Mouse (Mus musculus): ENCODE data around the gene Pus3. TPM values are rescaled to one million over a fixed set of nuclear protein-coding genes. Genes with fewer than 3 reads are reported as not detected.

Pus3 gene
- polyA plus RNA-seq, 1 experiment, result 9.0 TPM

DNA sequence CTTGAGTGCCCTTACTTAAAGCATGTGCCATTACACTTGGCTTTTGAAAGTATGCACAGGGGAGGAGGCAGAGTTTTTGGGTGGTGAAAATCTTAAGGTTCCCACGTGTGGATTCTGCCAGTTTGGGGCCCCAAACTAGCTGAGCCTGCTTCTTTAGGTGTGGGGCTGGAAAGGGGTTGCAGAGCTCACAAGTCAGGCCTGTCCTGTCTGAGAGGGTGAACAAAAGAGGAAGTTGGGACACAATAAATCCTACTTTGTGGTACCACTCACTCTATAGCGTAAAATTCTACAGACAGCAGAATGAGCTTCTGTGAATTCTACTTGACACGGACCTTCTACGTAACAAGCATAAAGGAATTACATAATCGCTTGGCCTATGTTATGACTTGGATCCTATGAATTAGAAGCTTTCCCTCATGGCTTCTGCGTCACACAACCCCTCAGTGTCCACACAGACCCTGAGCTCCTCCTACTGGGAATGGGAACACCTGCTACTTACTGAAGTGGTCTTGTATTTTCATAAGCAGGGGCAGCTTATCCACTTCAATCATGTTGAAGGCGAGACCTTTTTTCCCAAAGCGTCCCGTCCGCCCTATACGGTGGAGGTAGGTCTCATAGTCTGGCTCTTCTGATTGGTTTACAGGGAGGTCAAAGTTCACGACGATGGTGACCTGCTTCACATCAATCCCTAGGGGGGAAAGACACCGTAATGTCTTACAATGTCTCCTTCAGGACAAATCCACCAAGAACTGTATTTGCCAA is 15.1 kb upstream of the Pus3 start:
- 0 out of 2 replicates have a peak, but pooled peaks cover 3% of the 10 kb centered on the region for H3K4me1 ChIP-seq (ENCODE audit: control insufficient read depth, insufficient read depth, low read length)
- no peak overlapping the region for H3K27ac ChIP-seq (ENCODE audit: insufficient read depth, low read depth, low read length)
- no peak overlapping the region for H3K4me3 ChIP-seq (ENCODE audit: insufficient read depth, low read length)
- no peak for TF ChIP-seq CTCF (IDR thresholded peaks at IDR 0.05; ENCODE audit: low read depth, low read length)
- no peak for TF ChIP-seq POLR2A (IDR thresholded peaks at IDR 0.05; ENCODE audit: borderline replicate concordance, low read depth, low read length)

- no peak overlapping the region for H3K27ac ChIP-seq (ENCODE audit: insufficient read depth, low read depth, low read length)
- H3K4me1 ChIP-seq (ENCODE audit: control insufficient read depth, insufficient read depth, low read length), result 0 out of 2 replicates have a peak, but pooled peaks cover 3% of the 10 kb centered on the region
- TF ChIP-seq CTCF (IDR thresholded peaks at IDR 0.05; ENCODE audit: low read depth, low read length) (no peak), POLR2A (IDR thresholded peaks at IDR 0.05; ENCODE audit: borderline replicate concordance, low read depth, low read length) (no peak)
- H3K4me3 ChIP-seq (ENCODE audit: insufficient read depth, low read length), result no peak overlapping the region
Observed at GRCm38 (mm10) chr9:35544666-35545065, 13.7 kb upstream of the Pus3 start.

GRCm38 (mm10) chr9:35545704-35546103 is 12.7 kb upstream of the Pus3 start:
- Histone ChIP-seq H3K4me1 (ENCODE audit: control insufficient read depth, insufficient read depth, low read length) (0 out of 2 replicates have a peak, but pooled peaks cover 3% of the 10 kb centered on the region), H3K27ac (ENCODE audit: insufficient read depth, low read depth, low read length) (no peak overlapping the region), H3K4me3 (ENCODE audit: insufficient read depth, low read length) (no peak overlapping the region)
- TF ChIP-seq POLR2A (IDR thresholded peaks at IDR 0.05; ENCODE audit: borderline replicate concordance, low read depth, low read length), result no peak
- TF ChIP-seq CTCF (IDR thresholded peaks at IDR 0.05; ENCODE audit: low read depth, low read length), result no peak

GRCm38 (mm10) chr9:35546745-35547144 is 11.7 kb upstream of the Pus3 start:
- Histone ChIP-seq H3K4me1 (ENCODE audit: control insufficient read depth, insufficient read depth, low read length) (0 out of 2 replicates have a peak, but pooled peaks cover 3% of the 10 kb centered on the region), H3K27ac (ENCODE audit: insufficient read depth, low read depth, low read length) (no peak overlapping the region), H3K4me3 (ENCODE audit: insufficient read depth, low read length) (peak overlapping the region; percentile 22; the same call in 1 of the 2 replicates)
- TF ChIP-seq CTCF (IDR thresholded peaks at IDR 0.05; ENCODE audit: low read depth, low read length) (no peak), POLR2A (IDR thresholded peaks at IDR 0.05; ENCODE audit: borderline replicate concordance, low read depth, low read length) (no peak)

DNA sequence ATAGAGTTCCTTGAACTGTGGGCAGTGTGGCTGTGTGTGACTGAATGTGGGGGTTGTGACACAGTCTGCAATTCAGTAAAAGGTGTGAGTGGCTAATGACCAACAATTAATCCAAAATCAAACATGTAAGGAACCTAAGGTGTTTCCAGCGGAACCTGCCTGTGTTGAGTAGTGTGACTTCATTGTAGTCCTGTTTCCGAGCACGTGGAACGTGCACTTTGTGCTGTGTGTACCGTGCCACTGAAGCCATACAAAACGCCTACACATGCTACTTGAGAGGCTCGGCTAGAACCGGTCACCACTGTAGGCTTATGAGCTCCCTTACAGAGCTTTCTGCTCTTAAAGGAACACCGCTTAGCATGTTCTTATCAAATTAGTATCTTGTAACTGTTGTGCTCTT is 9.9 kb upstream of the Pus3 start:
- 0 out of 2 replicates have a peak, but pooled peaks cover 3% of the 10 kb centered on the region for H3K4me1 ChIP-seq (ENCODE audit: control insufficient read depth, insufficient read depth, low read length)
- no peak overlapping the region for H3K4me3 ChIP-seq (ENCODE audit: insufficient read depth, low read length)
- H3K27ac ChIP-seq (ENCODE audit: insufficient read depth, low read depth, low read length), result no peak overlapping the region
- TF ChIP-seq POLR2A (IDR thresholded peaks at IDR 0.05; ENCODE audit: borderline replicate concordance, low read depth, low read length), result no peak
- no peak for TF ChIP-seq CTCF (IDR thresholded peaks at IDR 0.05; ENCODE audit: low read depth, low read length)

DNA sequence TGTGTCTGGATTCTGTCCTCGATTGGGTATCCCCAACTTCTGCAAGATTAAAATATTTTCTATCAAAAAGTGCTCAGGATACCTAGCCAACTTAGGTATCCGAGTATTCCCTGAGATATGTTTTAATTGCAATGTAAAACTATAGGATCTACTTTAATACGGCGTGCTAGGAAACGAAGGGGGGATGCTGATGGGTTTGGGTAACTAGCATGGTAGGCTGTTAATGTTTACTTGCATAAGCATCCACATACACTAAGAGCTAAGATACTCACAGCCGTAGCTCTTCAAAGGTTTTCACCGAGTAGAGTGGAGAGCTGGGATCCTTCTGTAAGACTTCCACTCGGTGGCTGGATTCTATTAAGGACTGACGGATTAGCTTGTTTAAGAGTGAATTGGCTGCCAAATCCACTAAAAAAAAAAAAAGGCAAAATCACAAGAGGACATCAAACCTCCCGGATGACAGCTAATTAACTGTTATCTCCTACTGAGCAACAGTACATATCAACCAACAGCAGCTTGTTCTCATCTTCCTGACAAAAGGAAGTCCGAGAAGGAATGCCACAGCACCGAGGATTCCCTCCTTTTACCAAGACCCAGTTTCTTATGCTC is 1.8 kb upstream of the Pus3 start:
- Histone ChIP-seq H3K27ac (ENCODE audit: insufficient read depth, low read depth, low read length) (no peak overlapping the region), H3K4me3 (ENCODE audit: insufficient read depth, low read length) (no peak overlapping the region), H3K4me1 (ENCODE audit: control insufficient read depth, insufficient read depth, low read length) (peaks cover 10% of the 10 kb centered on the region)
- TF ChIP-seq CTCF (IDR thresholded peaks at IDR 0.05; ENCODE audit: low read depth, low read length), result no peak
- TF ChIP-seq POLR2A (IDR thresholded peaks at IDR 0.05; ENCODE audit: borderline replicate concordance, low read depth, low read length), result no peak

DNA sequence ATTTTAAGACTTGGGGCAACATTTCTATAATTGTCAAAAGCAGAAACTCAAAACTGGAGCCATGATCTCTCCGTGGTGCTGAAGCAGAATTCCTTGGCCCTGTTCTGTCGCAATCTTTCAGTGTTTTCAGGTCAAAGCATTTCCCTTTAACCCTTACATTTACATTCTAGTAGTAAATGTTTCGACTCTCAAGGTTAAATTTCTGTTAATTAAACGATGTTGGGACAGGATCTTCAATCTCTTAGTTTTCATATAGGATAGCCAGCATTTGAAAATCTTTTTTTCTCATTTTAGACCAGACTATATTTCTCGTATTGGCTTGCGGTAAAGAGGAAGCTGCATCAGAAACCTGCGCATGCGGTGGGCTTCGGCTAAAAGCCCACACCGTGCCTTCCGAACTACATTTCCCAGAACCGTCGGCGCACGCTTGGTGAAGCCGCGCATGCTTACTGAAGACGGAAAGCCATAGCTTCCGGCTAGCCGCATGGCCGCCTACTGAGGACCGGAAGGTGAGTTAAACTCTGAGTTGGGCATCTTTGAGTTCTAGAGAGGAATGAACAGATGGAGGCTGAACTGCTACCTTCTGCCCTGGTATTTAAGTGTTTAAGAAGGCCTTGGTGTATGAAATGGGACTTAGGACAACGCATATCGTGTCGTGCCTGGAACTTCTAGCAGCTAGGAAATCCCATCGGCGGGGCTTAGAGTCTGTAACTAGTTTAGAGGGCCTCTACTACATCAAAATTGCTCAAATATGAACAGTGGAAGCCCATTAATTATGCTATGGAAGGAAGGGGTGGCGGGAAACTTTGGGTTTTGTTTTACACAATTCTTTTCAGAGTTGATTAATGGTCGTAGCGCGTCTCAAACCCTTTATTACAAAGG is 855 bp downstream of the Pus3 start:
- Histone ChIP-seq H3K4me1 (ENCODE audit: control insufficient read depth, insufficient read depth, low read length) (peaks cover 14% of the 10 kb centered on the region), H3K4me3 (ENCODE audit: insufficient read depth, low read length) (peak overlapping the region; percentile 85), H3K27ac (ENCODE audit: insufficient read depth, low read depth, low read length) (peak overlapping the region; percentile 55)
- TF ChIP-seq POLR2A (IDR thresholded peaks at IDR 0.05; ENCODE audit: borderline replicate concordance, low read depth, low read length) (no peak), CTCF (IDR thresholded peaks at IDR 0.05; ENCODE audit: low read depth, low read length) (no peak)

GRCm38 (mm10) chr9:35561076-35561475 is 2.7 kb downstream of the Pus3 start:
- TF ChIP-seq POLR2A (IDR thresholded peaks at IDR 0.05; ENCODE audit: borderline replicate concordance, low read depth, low read length), result no peak
- TF ChIP-seq CTCF (IDR thresholded peaks at IDR 0.05; ENCODE audit: low read depth, low read length), result no peak
- Histone ChIP-seq H3K4me3 (ENCODE audit: insufficient read depth, low read length) (no peak overlapping the region), H3K27ac (ENCODE audit: insufficient read depth, low read depth, low read length) (no peak overlapping the region), H3K4me1 (ENCODE audit: control insufficient read depth, insufficient read depth, low read length) (peaks cover 14% of the 10 kb centered on the region)

GRCm38 (mm10) chr9:35561583-35561982 is 3.2 kb downstream of the Pus3 start:
- no peak overlapping the region for H3K4me3 ChIP-seq (ENCODE audit: insufficient read depth, low read length)
- no peak overlapping the region for H3K27ac ChIP-seq (ENCODE audit: insufficient read depth, low read depth, low read length)
- TF ChIP-seq POLR2A (IDR thresholded peaks at IDR 0.05; ENCODE audit: borderline replicate concordance, low read depth, low read length) (no peak), CTCF (IDR thresholded peaks at IDR 0.05; ENCODE audit: low read depth, low read length) (no peak)
- peaks cover 14% of the 10 kb centered on the region for H3K4me1 ChIP-seq (ENCODE audit: control insufficient read depth, insufficient read depth, low read length)

Data from bone marrow macrophage, adult 2 months (primary cell).